Mouse (Mus musculus): ENCODE measurements around the gene Cherp.

- TF ChIP-seq CTCF (IDR thresholded peaks at IDR 0.05 in 2 of 3, conservative IDR thresholded peaks at IDR 0.05 in 1 of 3; ENCODE audit: control insufficient read depth in 1 of 3, insufficient read depth in 1 of 3, low read depth in 2 of 3, low read length in 3 of 3, poor library complexity in 1 of 3, severe bottlenecking in 1 of 3) (no peak), MAFK (IDR thresholded peaks at IDR 0.05; ENCODE audit: borderline replicate concordance, low read depth, low read length) (no peak), UBTF (IDR thresholded peaks at IDR 0.05; ENCODE audit: borderline replicate concordance, insufficient read depth, low read depth, low read length) (no peak), HCFC1 (IDR thresholded peaks at IDR 0.05; ENCODE audit: low read depth, low read length) (peak; percentile 96), POLR2A (IDR thresholded peaks at IDR 0.05; ENCODE audit: control insufficient read depth in 1 of 2, insufficient read depth in 1 of 2, low read depth in 1 of 2, low read length in 2 of 2, poor library complexity in 1 of 2) (peak in 1 of 2 experiments; percentile 75; a peak in 2 of 4 replicates), MYB (IDR thresholded peaks at IDR 0.05; ENCODE audit: low read depth, low read length) (no peak), USF1 (IDR thresholded peaks at IDR 0.05; ENCODE audit: low read depth, low read length) (no peak), POLR2AphosphoS5 (IDR thresholded peaks at IDR 0.05; ENCODE audit: borderline replicate concordance, low read depth, low read length) (no peak), MYC (IDR thresholded peaks at IDR 0.05; ENCODE audit: low read depth, low read length) (0 out of 2 replicates have a peak, but pooled peaks have one; percentile 39), TCF12 (IDR thresholded peaks at IDR 0.05; ENCODE audit: low read depth, low read length) (no peak), ZKSCAN1 (IDR thresholded peaks at IDR 0.05; ENCODE audit: low read depth, low read length) (no peak), RAD21 (IDR thresholded peaks at IDR 0.05; ENCODE audit: low read depth, low read length) (no peak), RCOR1 (IDR thresholded peaks at IDR 0.05; ENCODE audit: low read depth, low read length) (no peak)
These were observed 17.6 kb upstream of the Cherp start for GRCm38 (mm10) chr8:72492622-72493081.

Measured in MEL (cell line).